Mouse (Mus musculus): Measurements from ENCODE around the gene Chn1.

GRCm38 (mm10) chr2:73607146-73607545 is 168.0 kb downstream of the Chn1 start:
- TF ChIP-seq CTCF (IDR thresholded peaks at IDR 0.05; ENCODE audit: borderline replicate concordance, extremely low read depth, insufficient read depth, insufficient read length) (no peak), POLR2A (IDR thresholded peaks at IDR 0.05; ENCODE audit: borderline replicate concordance, extremely low read depth, insufficient read depth, insufficient read length, poor library complexity, severe bottlenecking) (no peak)
